Mouse (Mus musculus): ENCODE data around the gene Galnt17.

- TF ChIP-seq CTCF (IDR thresholded peaks at IDR 0.05; ENCODE audit: low read depth, low read length) (no peak), EP300 (IDR thresholded peaks at IDR 0.05; ENCODE audit: insufficient read depth, low read depth, low read length) (no peak)
Measured at GRCm38 (mm10) chr5:131157866-131158265, 150.4 kb downstream of the Galnt17 start.
